Mouse (Mus musculus): Measurements from ENCODE around the gene Frmd6.

Frmd6 gene

GRCm38 (mm10) chr12:70896068-70896467 is 70.8 kb downstream of the Frmd6 start:
- no peak for DNase-seq (ENCODE audit: low spot score in 2 of 2)

- no peak for DNase-seq (ENCODE audit: low spot score in 2 of 2)
These were observed 72.1 kb downstream of the Frmd6 start for GRCm38 (mm10) chr12:70897434-70897833.

GRCm38 (mm10) chr12:70898450-70898849 is 73.1 kb downstream of the Frmd6 start:
- no peak for DNase-seq (ENCODE audit: low spot score in 2 of 2)

- DNase-seq (ENCODE audit: low spot score in 2 of 2): no peak
These were observed 79.2 kb downstream of the Frmd6 start for GRCm38 (mm10) chr12:70904471-70904870.

GRCm38 (mm10) chr12:70906867-70907266 is 81.6 kb downstream of the Frmd6 start:
- no peak for DNase-seq (ENCODE audit: low spot score in 2 of 2)

- no peak for DNase-seq (ENCODE audit: low spot score in 2 of 2)
These were observed 82.3 kb downstream of the Frmd6 start for GRCm38 (mm10) chr12:70907651-70908050.

GRCm38 (mm10) chr12:70908076-70908475 is 82.8 kb downstream of the Frmd6 start:
- no peak for DNase-seq (ENCODE audit: low spot score in 2 of 2)

- peak in 1 of 2 experiments; percentile 81 for DNase-seq (ENCODE audit: low spot score in 2 of 2)
These were observed 85.0 kb downstream of the Frmd6 start for GRCm38 (mm10) chr12:70910241-70910720.

- peak in 1 of 2 experiments; percentile 82 for DNase-seq (ENCODE audit: low spot score in 2 of 2)
These were observed 85.7 kb downstream of the Frmd6 start for GRCm38 (mm10) chr12:70911029-70911428.

GRCm38 (mm10) chr12:70911676-70912379 is 86.5 kb downstream of the Frmd6 start:
- DNase-seq (ENCODE audit: low spot score in 2 of 2): no peak

GRCm38 (mm10) chr12:70913429-70913828 is 88.1 kb downstream of the Frmd6 start:
- DNase-seq (ENCODE audit: low spot score in 2 of 2): peak in 1 of 2 experiments; percentile 62

GRCm38 (mm10) chr12:70914387-70914786 is 89.1 kb downstream of the Frmd6 start:
- DNase-seq (ENCODE audit: low spot score in 2 of 2): peak in 1 of 2 experiments; percentile 50

- DNase-seq (ENCODE audit: low spot score in 2 of 2): no peak
These were observed 104.5 kb downstream of the Frmd6 start for GRCm38 (mm10) chr12:70929781-70930180.

GRCm38 (mm10) chr12:70937150-70937549 is 111.8 kb downstream of the Frmd6 start:
- DNase-seq (ENCODE audit: low spot score in 2 of 2): no peak

GRCm38 (mm10) chr12:70937571-70938384 is 112.5 kb downstream of the Frmd6 start, which contains the start of gene Actr10:
Gene Actr10, plus strand, starts transcription at chr12:70937857.
- peak; percentile 68 to 91 for DNase-seq (ENCODE audit: low spot score in 2 of 2)

- no peak for DNase-seq (ENCODE audit: low spot score in 2 of 2)
These were observed 115.5 kb downstream of the Frmd6 start for GRCm38 (mm10) chr12:70940806-70941205.

- DNase-seq (ENCODE audit: low spot score in 2 of 2): no peak
These were observed 118.9 kb downstream of the Frmd6 start for GRCm38 (mm10) chr12:70944181-70944580.

GRCm38 (mm10) chr12:70946585-70947256 is 121.4 kb downstream of the Frmd6 start:
- no peak for DNase-seq (ENCODE audit: low spot score in 2 of 2)
